Comparison of ENCODE assay signal across 8 mouse cellular contexts in the genomic region with DNA sequence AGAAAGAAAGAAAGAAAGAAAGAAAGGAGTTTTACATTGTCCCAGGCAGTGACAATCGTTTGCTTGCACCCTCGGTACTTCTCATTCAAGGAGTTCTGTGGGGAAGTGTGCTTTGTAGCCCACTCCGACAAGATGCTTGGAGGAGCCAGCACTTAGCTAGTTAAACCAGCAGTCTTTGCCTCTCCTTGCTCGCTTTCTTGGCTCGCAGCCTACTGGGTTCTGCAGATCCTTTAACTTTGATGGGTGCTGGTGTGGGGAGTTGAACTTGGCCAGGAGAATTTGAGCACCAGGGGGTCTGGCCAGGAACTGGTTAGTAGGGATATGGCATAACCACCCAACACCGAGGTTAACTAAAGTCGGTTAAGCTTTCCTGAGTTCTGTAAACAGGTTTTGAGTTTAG.
A peak's percentile ranks its signal among the peaks of the same experiment; 100 is the strongest.
DNase-seq lines count a peak whose midpoint lies in the region; ATAC-seq and TF ChIP-seq lines count a peak whose summit lies in the region.

No protein-coding gene starts in this region.

- H3K4me3 ChIP-seq in liver, embryonic 11.5 days (ENCODE audit: low read depth, low read length), result peak overlapping the region; percentile 23; the same call in 1 of the 2 replicates
- peak overlapping the region; percentile 74 for H3K4me3 ChIP-seq in embryonic facial prominence, embryonic 14.5 days (ENCODE audit: low read depth, low read length)
- H3K4me3 ChIP-seq in intestine, embryonic 15.5 days (replicated peaks), result peak overlapping the region; percentile 62
- peak overlapping the region; percentile 86 for H3K4me3 ChIP-seq in myocyte

- peak overlapping the region; percentile 96 for H3K4me2 ChIP-seq in liver, embryonic 11.5 days
- peak overlapping the region; percentile 91 for H3K4me2 ChIP-seq in embryonic facial prominence, embryonic 14.5 days (ENCODE audit: low read depth, low read length)
- H3K4me2 ChIP-seq in intestine, embryonic 15.5 days (replicated peaks), result peak overlapping the region; percentile 87
- peak overlapping the region; percentile 90 for H3K4me2 ChIP-seq in myocyte (ENCODE audit: low read depth)

- TF ChIP-seq POLR2A in myocyte (IDR thresholded peaks at IDR 0.05; ENCODE audit: insufficient read length, low read depth), result no peak

- no peak overlapping the region for H3K9ac ChIP-seq in liver, embryonic 11.5 days (ENCODE audit: low read depth, low read length)
- peak overlapping the region; percentile 82 for H3K9ac ChIP-seq in embryonic facial prominence, embryonic 14.5 days (ENCODE audit: low read depth, low read length)
- H3K9ac ChIP-seq in intestine, embryonic 15.5 days, result 0 out of 2 replicates have a peak overlapping the region, but pooled peaks have one; percentile 76

- DNase-seq in liver, embryonic 11.5 days (ENCODE audit: low spot score), result no peak
- DNase-seq in liver, result no peak
- no peak for DNase-seq in embryonic facial prominence, embryonic 14.5 days (ENCODE audit: low spot score)
- no peak for DNase-seq in frontal cortex, postnatal 10 days (ENCODE audit: low spot score in 2 of 2)
- DNase-seq in urinary bladder, adult 2 months (ENCODE audit: low spot score), result no peak
- no peak for DNase-seq in retina, embryonic 14.5 days (ENCODE audit: low spot score)

- H3K9me3 ChIP-seq in liver, embryonic 11.5 days (ENCODE audit: control insufficient read depth, low read length), result no peaks in the 10 kb centered on the region
- H3K9me3 ChIP-seq in embryonic facial prominence, embryonic 14.5 days (ENCODE audit: control insufficient read depth, low read length), result no peaks in the 10 kb centered on the region
- no peaks in the 10 kb centered on the region for H3K9me3 ChIP-seq in intestine, embryonic 15.5 days

- no peak overlapping the region for H3ac ChIP-seq in myocyte (ENCODE audit: control insufficient read depth, insufficient read length)

- H3K27me3 ChIP-seq in liver, embryonic 11.5 days (replicated peaks; ENCODE audit: control insufficient read depth, insufficient read depth, low read length), result peaks cover 15% of the 10 kb centered on the region
- no peaks in the 10 kb centered on the region for H3K27me3 ChIP-seq in embryonic facial prominence, embryonic 14.5 days (replicated peaks; ENCODE audit: control insufficient read depth, insufficient read depth, low read length)
- H3K27me3 ChIP-seq in intestine, embryonic 15.5 days (replicated peaks), result no peaks in the 10 kb centered on the region
- no peaks in the 10 kb centered on the region for H3K27me3 ChIP-seq in myocyte (ENCODE audit: control insufficient read depth, insufficient read depth, insufficient read length)

- WGBS in liver, embryonic 11.5 days, result 24% methylated on average over 7 of the region's 7 CpGs
- WGBS in embryonic facial prominence, embryonic 14.5 days, result 8% methylated on average over 7 of the region's 7 CpGs
- WGBS in intestine, embryonic 15.5 days, result 11% methylated on average over 7 of the region's 7 CpGs

- peaks cover 9% of the 10 kb centered on the region for H3K4me1 ChIP-seq in liver, embryonic 11.5 days (replicated peaks; ENCODE audit: control insufficient read depth, insufficient read depth, low read length)
- H3K4me1 ChIP-seq in embryonic facial prominence, embryonic 14.5 days (ENCODE audit: control insufficient read depth, insufficient read depth, low read length), result peaks cover 32% of the 10 kb centered on the region
- H3K4me1 ChIP-seq in intestine, embryonic 15.5 days (replicated peaks), result peaks cover 32% of the 10 kb centered on the region

- peaks cover 29% of the 10 kb centered on the region for H3K79me2 ChIP-seq in myocyte (ENCODE audit: control insufficient read depth, insufficient read depth)

- H3K27ac ChIP-seq in liver, embryonic 11.5 days (ENCODE audit: low read depth, low read length), result no peak overlapping the region
- H3K27ac ChIP-seq in embryonic facial prominence, embryonic 14.5 days (replicated peaks; ENCODE audit: low read depth, low read length), result peak overlapping the region; percentile 28; the same call in 1 of the 2 replicates
- 0 out of 2 replicates have a peak overlapping the region, but pooled peaks have one; percentile 98 for H3K27ac ChIP-seq in intestine, embryonic 15.5 days

- H3K36me3 ChIP-seq in liver, embryonic 11.5 days (ENCODE audit: control insufficient read depth, insufficient read depth, low read length), result no peaks in the 10 kb centered on the region
- H3K36me3 ChIP-seq in embryonic facial prominence, embryonic 14.5 days (ENCODE audit: control insufficient read depth, insufficient read depth, low read length), result 0 out of 2 replicates have a peak, but pooled peaks cover 16% of the 10 kb centered on the region
- no peaks in the 10 kb centered on the region for H3K36me3 ChIP-seq in intestine, embryonic 15.5 days
- H3K36me3 ChIP-seq in myocyte (ENCODE audit: control insufficient read depth, insufficient read depth), result no peaks in the 10 kb centered on the region

- no peak for ATAC-seq in liver, embryonic 11.5 days (replicated peaks; ENCODE audit: low FRiP score)
- no peak for ATAC-seq in embryonic facial prominence, embryonic 14.5 days (ENCODE audit: low read depth)
- ATAC-seq in intestine, embryonic 15.5 days, result no peak

TF ChIP-seq in myocyte, 11 proteins besides CTCF, POLR2A, EP300 and RAD21:
- TF ChIP-seq MYOG (IDR thresholded peaks at IDR 0.05; ENCODE audit: control insufficient read depth in 1 of 3, insufficient read depth in 1 of 3, insufficient read length in 2 of 3, low read depth in 2 of 3) (no peak), SRF (IDR thresholded peaks at IDR 0.05; ENCODE audit: control insufficient read depth, insufficient read length, low read depth) (no peak), E2F4 (IDR thresholded peaks at IDR 0.05; ENCODE audit: insufficient read depth) (no peak)

Comparison
In these comparisons a context has a peak if more than half of its experiments do, and no peak if none do; other contexts are left out.
1. H3K4me3 ChIP-seq: peak in every context shown above with its lines; median percentile 86 in myocyte; 74 in embryonic facial prominence, embryonic 14.5 days; 62 in intestine, embryonic 15.5 days; 23 in liver, embryonic 11.5 days.